Mouse (Mus musculus): ENCODE data around the gene Pcdh15. TPM values are rescaled to one million over a fixed set of nuclear protein-coding genes. Genes with fewer than 3 reads are reported as not detected.

Gene Pcdh15
- polyA plus RNA-seq, 1 experiment from 2014 or later, result 0.57 TPM

DNA sequence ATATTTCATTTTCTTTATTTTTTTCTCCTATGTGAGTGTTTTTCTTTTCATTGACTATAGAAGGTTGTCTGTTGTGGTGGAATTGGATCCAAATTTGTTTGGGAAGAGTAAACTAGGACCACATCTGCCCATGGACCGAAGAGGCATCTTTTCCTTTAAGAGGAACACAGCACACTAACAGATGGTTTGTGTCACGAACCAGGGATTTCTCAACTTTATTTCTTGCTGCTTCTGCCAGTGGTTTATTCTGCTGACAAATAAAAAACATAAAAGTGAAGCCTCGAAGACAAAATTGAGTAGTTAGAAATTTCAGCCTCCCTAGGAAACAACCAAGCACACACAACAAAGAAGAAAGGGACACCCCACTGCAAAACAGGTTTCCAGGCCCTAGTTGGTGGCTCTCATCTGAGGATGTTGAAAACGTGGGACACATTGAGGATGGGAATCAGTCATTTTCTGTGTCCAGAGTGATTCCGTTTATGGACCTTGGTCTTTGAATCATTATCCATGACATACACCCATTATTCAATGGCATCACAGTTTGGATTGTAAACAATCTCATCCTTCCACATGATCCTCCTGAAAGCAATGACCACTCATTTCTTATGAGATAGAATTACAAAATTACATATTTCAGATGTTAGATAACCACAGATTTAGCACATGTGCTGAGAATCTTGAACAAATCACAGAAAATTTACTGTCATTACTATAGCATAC is 1206.5 kb downstream of the Pcdh15 start:
- no peaks in the 10 kb centered on the region for H3K4me1 ChIP-seq
- H3K27ac ChIP-seq (replicated peaks), result no peak overlapping the region
- H3K9me3 ChIP-seq, result no peaks in the 10 kb centered on the region
- no peaks in the 10 kb centered on the region for H3K27me3 ChIP-seq (replicated peaks; ENCODE audit: low read depth, poor library complexity, severe bottlenecking)
- WGBS, result 77% methylated on average over 5 of the region's 5 CpGs
- no peaks in the 10 kb centered on the region for H3K36me3 ChIP-seq (replicated peaks)
- no peak overlapping the region for H3K4me3 ChIP-seq
- DNase-seq (ENCODE audit: low spot score), result no peak

DNA sequence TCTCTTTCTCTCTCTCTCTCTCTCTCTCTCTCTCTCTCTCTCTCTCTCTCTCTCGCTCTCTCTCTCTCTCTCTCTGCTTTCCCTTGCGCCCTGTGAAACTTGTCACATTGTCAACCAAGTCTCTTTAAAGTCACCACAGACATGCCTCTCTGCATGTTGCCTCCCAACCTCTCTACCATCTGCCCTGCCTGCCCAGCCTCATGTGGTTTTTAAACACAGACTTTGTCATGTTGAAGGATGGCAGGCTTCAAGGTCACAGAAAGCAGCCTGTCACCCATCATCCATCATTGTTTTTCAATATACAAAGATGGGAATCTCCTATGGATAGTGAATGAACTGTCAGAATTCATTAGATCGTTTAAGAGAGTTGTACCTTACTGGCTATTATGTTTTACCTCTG is 1207.9 kb downstream of the Pcdh15 start:
- Histone ChIP-seq H3K27ac (replicated peaks) (no peak overlapping the region), H3K36me3 (replicated peaks) (no peaks in the 10 kb centered on the region), H3K4me1 (no peaks in the 10 kb centered on the region), H3K9me3 (no peaks in the 10 kb centered on the region), H3K27me3 (replicated peaks; ENCODE audit: low read depth, poor library complexity, severe bottlenecking) (no peaks in the 10 kb centered on the region), H3K4me3 (no peak overlapping the region)
- DNase-seq (ENCODE audit: low spot score), result no peak
- 89% methylated on average over 3 of the region's 3 CpGs for WGBS

DNA sequence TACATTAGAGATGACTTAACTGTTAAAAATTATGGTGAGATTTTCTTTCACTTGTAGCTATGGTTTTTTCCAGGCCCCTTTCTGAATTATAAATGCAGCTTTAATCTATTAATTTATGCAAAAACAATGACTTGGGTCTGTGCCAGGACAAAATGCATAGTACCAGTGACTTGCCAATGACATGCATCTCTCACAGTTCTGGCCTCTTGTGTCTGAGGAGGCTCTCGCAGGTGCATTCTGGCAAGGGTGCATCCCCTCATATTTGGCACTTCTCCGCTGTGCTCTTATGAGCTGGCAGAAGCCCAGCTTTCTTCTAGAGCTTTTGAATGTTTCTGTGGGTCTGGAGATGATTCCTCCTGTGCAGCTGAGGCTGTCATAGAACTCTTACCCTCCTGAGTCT is 1216.9 kb downstream of the Pcdh15 start:
- no peak for DNase-seq (ENCODE audit: low spot score)
- Histone ChIP-seq H3K27ac (replicated peaks) (no peak overlapping the region), H3K9me3 (no peaks in the 10 kb centered on the region), H3K27me3 (replicated peaks; ENCODE audit: low read depth, poor library complexity, severe bottlenecking) (no peaks in the 10 kb centered on the region), H3K4me3 (no peak overlapping the region), H3K4me1 (no peaks in the 10 kb centered on the region), H3K36me3 (replicated peaks) (no peaks in the 10 kb centered on the region)
- 88% methylated on average over 2 of the region's 2 CpGs for WGBS

DNA sequence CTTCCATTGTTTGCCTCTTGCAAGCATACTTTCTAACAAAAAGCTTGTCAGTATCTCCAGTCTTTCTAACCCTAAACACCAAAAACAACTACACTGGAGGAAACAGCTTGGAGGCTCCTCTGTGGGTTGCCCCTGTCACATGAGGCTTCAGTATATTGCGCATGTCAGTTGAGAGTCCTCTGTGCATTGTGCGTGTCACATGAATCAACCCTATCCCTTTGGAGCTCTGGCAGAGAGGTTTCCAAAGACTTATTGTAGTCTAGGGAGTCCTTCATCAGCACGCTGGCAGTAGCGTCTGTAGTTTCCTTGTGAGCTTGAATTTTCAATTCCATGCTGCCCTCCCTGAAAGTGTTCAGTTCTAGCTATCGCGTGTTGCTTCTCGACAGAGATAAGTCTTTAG is 1236.3 kb downstream of the Pcdh15 start:
- no peak for DNase-seq (ENCODE audit: low spot score)
- Histone ChIP-seq H3K36me3 (replicated peaks) (no peaks in the 10 kb centered on the region), H3K27ac (replicated peaks) (no peak overlapping the region), H3K4me3 (no peak overlapping the region), H3K4me1 (no peaks in the 10 kb centered on the region), H3K9me3 (no peaks in the 10 kb centered on the region), H3K27me3 (replicated peaks; ENCODE audit: low read depth, poor library complexity, severe bottlenecking) (no peaks in the 10 kb centered on the region)
- 91% methylated on average over 7 of the region's 7 CpGs for WGBS

DNA sequence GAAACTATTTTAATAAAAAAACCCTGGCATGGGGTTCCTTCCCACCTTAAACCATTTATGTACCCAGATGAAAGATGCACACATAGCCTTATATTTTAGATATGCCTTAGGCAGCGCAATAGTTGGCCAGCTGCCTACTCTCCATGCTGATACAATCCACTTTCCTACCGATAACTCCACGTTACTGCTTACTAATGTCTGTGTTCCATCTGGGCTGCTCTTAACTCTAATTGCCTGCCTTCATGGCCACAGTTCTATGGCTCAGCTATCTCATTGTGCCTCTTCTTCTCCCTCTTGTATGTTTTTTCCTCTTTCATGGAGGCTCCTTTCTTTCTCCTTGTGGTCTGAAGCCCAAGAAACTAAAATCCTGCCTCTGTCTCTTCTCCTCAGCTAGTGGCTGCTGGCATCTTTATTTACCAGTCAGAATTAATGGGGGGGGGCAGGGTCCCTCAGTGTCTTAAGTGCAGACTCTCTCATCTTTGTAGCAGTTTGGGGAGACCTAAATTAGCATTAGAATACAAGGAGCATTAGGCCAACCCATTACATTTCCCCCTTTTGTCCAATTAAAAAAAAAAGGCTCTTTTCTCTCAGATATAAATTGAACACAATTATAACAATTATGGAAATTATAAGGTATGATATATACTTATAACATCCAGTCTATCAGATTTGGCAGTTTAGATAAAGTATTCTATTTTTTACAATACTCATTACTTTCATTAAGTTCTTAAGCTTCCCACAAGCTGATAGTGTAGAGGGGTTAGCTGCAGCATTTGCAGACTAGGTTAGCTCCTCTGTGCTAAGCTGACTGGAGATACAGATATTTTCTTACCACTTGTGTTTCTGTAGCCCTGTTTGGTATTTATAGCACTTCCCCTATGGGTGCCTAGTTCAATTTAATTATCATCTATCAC is 1240.4 kb downstream of the Pcdh15 start:
- Histone ChIP-seq H3K4me1 (no peaks in the 10 kb centered on the region), H3K4me3 (no peak overlapping the region), H3K9me3 (no peaks in the 10 kb centered on the region), H3K27me3 (replicated peaks; ENCODE audit: low read depth, poor library complexity, severe bottlenecking) (no peaks in the 10 kb centered on the region), H3K36me3 (replicated peaks) (no peaks in the 10 kb centered on the region), H3K27ac (replicated peaks) (no peak overlapping the region)
- 83% methylated on average over 3 of the region's 3 CpGs for WGBS
- DNase-seq (ENCODE audit: low spot score), result no peak

DNA sequence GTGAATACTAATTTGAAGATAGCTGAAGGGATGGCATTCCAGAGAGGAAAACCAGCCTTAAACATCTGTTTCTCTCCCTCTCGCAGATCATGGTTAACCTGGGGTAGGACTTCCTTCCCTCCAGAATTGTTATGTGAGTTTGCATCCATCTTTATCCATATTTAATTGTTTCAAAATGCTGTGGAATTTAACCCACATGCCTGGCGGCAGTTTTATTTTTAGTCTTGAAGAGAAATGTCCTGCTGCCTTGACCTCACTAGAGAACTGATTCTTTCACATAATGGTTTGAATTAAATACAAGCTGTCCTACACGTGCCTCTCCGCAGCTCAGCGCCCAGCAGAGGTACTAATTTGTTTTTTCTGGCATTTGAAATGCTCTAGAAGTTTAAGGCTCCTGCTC is 1260.4 kb downstream of the Pcdh15 start:
- Histone ChIP-seq H3K27ac (replicated peaks) (no peak overlapping the region), H3K4me3 (no peak overlapping the region), H3K36me3 (replicated peaks) (no peaks in the 10 kb centered on the region), H3K27me3 (replicated peaks; ENCODE audit: low read depth, poor library complexity, severe bottlenecking) (no peaks in the 10 kb centered on the region), H3K9me3 (no peaks in the 10 kb centered on the region), H3K4me1 (peaks cover 3% of the 10 kb centered on the region; the same call in 1 of the 2 replicates)
- DNase-seq (ENCODE audit: low spot score), result no peak
- WGBS, result 47% methylated on average over 5 of the region's 5 CpGs

DNA sequence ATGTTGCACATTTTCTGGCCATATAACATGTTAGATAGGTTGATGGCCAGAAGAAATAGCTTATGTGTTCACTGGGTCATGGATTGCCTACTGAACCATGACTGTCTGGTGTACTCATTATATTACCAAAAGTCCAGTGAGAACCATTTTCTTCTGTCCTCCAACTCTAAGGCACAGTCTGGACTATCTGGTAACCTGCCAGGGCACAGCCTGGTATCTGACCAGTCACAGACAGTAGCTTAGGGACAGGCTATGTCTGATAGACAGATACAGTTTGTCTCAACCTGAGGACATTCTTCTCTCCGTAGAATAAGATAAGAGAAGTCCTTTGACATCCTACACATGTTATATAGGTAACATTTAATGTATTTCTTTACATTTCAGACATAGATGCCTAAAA is 1279.6 kb downstream of the Pcdh15 start:
- no peaks in the 10 kb centered on the region for H3K36me3 ChIP-seq (replicated peaks)
- H3K4me3 ChIP-seq, result no peak overlapping the region
- DNase-seq (ENCODE audit: low spot score), result no peak
- no peaks in the 10 kb centered on the region for H3K9me3 ChIP-seq
- no peaks in the 10 kb centered on the region for H3K27me3 ChIP-seq (replicated peaks; ENCODE audit: low read depth, poor library complexity, severe bottlenecking)
- no peak overlapping the region for H3K27ac ChIP-seq (replicated peaks)
- 88% methylated on average over 1 of the region's 1 CpGs for WGBS
- H3K4me1 ChIP-seq, result no peaks in the 10 kb centered on the region

DNA sequence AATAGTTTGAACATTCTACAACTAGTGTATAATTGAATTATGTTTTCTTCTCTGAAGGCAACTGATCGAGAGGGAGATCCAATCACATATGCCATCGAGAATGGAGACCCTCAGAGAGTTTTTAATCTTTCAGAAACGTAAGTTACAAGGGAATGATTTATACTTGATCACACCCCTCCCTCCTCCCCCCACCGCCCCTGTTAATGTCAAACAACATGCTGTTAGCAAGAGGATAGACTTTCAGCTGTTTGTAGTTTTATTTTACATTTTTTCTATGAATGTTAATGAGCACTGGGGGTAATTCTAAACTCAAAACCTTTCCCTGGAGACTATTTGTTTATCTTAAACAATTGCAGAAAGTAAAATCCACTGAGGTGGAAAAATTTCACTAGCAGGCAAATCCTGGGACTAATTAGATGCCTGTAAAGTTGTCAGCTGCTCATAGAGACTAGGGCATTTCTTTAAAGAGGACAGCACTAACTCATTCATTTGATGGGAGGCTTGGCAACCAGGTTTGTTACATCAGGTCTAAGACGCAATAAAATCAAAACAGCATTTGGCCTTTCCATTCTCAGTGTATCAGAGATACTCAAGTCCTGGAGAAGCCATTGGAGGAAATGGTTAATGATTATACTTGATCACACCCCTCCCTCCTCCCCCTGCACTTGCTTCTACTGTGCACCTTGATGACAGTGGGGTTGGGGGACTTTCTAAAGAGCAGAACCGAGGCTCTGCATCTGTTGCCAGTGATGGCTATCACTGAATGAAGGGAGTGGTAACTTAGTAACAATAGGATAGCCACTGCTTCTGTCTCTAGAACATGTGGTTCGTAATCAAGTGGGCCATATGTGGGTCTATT is 1280.4 kb downstream of the Pcdh15 start:
- Histone ChIP-seq H3K36me3 (replicated peaks) (no peaks in the 10 kb centered on the region), H3K27ac (replicated peaks) (no peak overlapping the region), H3K4me1 (no peaks in the 10 kb centered on the region), H3K4me3 (no peak overlapping the region), H3K9me3 (no peaks in the 10 kb centered on the region), H3K27me3 (replicated peaks; ENCODE audit: low read depth, poor library complexity, severe bottlenecking) (no peaks in the 10 kb centered on the region)
- DNase-seq (ENCODE audit: low spot score), result no peak
- 72% methylated on average over 7 of the region's 7 CpGs for WGBS

DNA sequence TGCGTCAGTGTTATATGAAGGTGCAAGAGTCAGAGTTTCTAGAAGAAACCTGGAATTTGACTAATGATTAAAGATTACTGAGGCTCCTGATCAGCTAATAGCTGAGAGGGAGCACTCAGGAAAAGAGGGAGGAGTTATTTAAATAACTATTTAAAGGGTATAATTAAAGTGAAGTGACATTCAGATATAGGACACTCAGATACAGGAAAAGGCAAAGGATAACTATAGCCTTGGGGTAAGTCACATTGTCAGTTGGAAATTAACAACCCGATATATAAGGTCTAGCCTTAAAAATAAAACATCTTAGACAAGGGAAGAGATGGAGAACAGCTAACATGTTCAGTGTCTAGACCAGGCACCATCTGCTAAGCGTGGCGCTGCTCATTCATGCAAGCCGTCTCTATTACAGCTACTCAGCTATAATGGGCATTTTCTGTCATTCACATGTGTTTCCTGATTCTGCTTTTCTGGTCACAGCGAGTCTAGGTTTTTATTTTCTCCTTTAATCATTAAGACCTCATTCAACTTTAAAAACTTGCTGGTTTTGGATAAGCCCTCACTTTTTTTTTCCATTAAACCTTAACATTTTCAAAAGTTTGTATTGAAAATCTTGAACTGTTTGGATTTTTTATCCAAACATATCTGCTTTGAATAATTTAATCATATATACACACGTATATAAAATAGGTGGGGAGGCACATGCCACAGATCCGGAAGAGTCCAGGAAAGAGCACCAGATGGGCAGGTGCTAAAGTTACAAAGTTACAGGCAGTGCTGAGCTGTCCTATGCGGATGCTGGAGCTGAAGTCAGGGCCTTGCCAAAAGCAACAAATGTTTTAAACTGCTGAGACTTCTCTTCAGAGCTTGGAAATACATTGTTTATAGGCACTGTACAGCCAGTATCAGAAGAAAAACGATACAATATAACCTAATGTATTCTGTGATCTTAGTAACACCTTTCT is 1288.7 kb downstream of the Pcdh15 start:
- no peak overlapping the region for H3K27ac ChIP-seq (replicated peaks)

DNA sequence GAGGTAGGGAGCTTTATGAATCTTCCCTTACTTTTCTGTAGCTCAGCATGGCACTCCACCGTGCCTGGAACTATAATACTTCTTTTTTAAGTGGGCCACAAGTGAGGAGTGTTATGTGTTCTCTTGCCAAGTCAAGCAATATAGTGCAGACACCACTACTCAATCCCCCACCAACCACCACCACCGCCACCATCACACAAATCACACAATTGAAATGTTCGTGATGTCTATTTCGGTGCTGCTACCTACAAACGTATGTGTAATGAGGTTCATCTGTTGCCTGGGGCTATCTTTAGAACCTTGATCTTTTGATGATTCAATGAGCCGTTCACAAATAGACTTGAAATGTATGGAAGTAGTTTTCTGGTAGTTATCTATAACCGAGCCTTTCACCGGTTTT is 1304.0 kb downstream of the Pcdh15 start:
- Histone ChIP-seq H3K9me3 (no peaks in the 10 kb centered on the region), H3K4me1 (no peaks in the 10 kb centered on the region), H3K27me3 (replicated peaks; ENCODE audit: low read depth, poor library complexity, severe bottlenecking) (no peaks in the 10 kb centered on the region), H3K36me3 (replicated peaks) (no peaks in the 10 kb centered on the region), H3K27ac (replicated peaks) (no peak overlapping the region), H3K4me3 (no peak overlapping the region)
- DNase-seq (ENCODE audit: low spot score), result no peak
- WGBS, result 79% methylated on average over 8 of the region's 8 CpGs

More for the DNA sequence above, 1288.7 kb downstream of the Pcdh15 start:
- Histone ChIP-seq H3K4me3 (no peak overlapping the region), H3K27me3 (replicated peaks; ENCODE audit: low read depth, poor library complexity, severe bottlenecking) (no peaks in the 10 kb centered on the region), H3K4me1 (no peaks in the 10 kb centered on the region), H3K36me3 (replicated peaks) (no peaks in the 10 kb centered on the region), H3K9me3 (no peaks in the 10 kb centered on the region)
- no peak for DNase-seq (ENCODE audit: low spot score)
- WGBS, result 79% methylated on average over 10 of the region's 10 CpGs

DNA sequence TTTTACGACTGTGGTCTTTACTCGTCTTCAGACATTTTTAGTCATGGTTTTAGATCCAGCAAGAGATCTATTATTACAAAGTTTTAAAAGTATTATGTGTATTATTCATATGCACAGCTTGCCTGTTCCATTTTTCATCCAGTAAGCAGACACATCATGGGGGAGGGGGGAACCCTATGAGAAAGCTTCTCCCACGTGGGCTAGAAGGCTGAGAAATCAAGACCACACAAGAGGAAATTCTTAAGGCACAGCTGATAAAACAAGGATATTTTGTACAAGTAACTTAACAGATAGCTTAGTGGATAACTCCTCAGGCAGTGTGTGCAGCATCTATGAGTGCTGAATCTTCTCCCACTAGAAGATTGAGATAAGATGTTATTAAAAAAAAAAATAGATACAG is 1314.9 kb downstream of the Pcdh15 start:
- no peaks in the 10 kb centered on the region for H3K9me3 ChIP-seq
- H3K27ac ChIP-seq (replicated peaks), result no peak overlapping the region
- no peaks in the 10 kb centered on the region for H3K4me1 ChIP-seq
- WGBS, result 71% methylated on average over 3 of the region's 3 CpGs
- no peak for DNase-seq (ENCODE audit: low spot score)
- H3K27me3 ChIP-seq (replicated peaks; ENCODE audit: low read depth, poor library complexity, severe bottlenecking), result no peaks in the 10 kb centered on the region
- H3K4me3 ChIP-seq, result no peak overlapping the region
- no peaks in the 10 kb centered on the region for H3K36me3 ChIP-seq (replicated peaks)

All from embryonic facial prominence, embryonic 10.5 days (tissue).